Mouse (Mus musculus) intestine, embryonic 16.5 days (tissue): ENCODE results near the gene Cers1. TPM values are rescaled to one million over a fixed set of nuclear protein-coding genes. Genes with fewer than 3 reads are reported as not detected.

Experiments used
- ATAC-seq: fragments of 200-750 bp; cut with Nextera tagmentation; 2 replicates; pipeline ENCODE4 v1.8.0; 2017; ENCODE audit warnings: moderate TSS enrichment, moderate library complexity
- H3K27ac ChIP-seq: fragments of 300-500 bp; sonication (generic); 2 replicates; pipeline ENCODE4 v1.5.1; 2014; ENCODE audit warnings: mild to moderate bottlenecking, low read length
- H3K27me3 ChIP-seq: fragments of 300-500 bp; sonication (generic); replicated peaks from 2 replicates; pipeline ENCODE4 v1.6.1; 2014; ENCODE audit warnings: low read length, control low read depth, mixed read lengths; ENCODE audit not compliant: control insufficient read depth, insufficient read depth
- H3K36me3 ChIP-seq: fragments of 300-500 bp; sonication (generic); 2 replicates; pipeline ENCODE4 v1.6.1; 2014; ENCODE audit warnings: low read length, control low read depth; ENCODE audit not compliant: control insufficient read depth, insufficient read depth
- H3K4me1 ChIP-seq: fragments of 300-500 bp; sonication (generic); 2 replicates; pipeline ENCODE4 v1.6.1; 2014; ENCODE audit warnings: low read length, control low read depth, mixed read lengths; ENCODE audit not compliant: control insufficient read depth, insufficient read depth
- H3K4me2 ChIP-seq: fragments of 300-500 bp; sonication (generic); 2 replicates; pipeline ENCODE4 v1.6.1; 2014; ENCODE audit warnings: low read depth, low read length, control low read depth
- H3K4me3 ChIP-seq: fragments of 300-500 bp; sonication (generic); 2 replicates; pipeline ENCODE4 v1.5.1; 2014; ENCODE audit warnings: mild to moderate bottlenecking, low read length
- H3K9ac ChIP-seq: fragments of 300-500 bp; sonication (generic); 2 replicates; pipeline ENCODE4 v1.6.1; 2014; ENCODE audit warnings: low read depth, low read length
- H3K9me3 ChIP-seq: fragments of 300-500 bp; sonication (generic); 2 replicates; pipeline ENCODE4 v1.6.1; 2016; ENCODE audit warnings: low read length, control low read depth; ENCODE audit not compliant: control insufficient read depth
- WGBS: fragments of 180-500 bp; shearing (Covaris S2); extraction: QIAGEN DNeasy Blood & Tissue Kit; methylation state at CpG from one replicate; pipeline ENCODE4 v1.1.7; 2014; 5-methylcytosine and 5-hydroxymethylcytosine counted together
- polyA plus RNA-seq: library from polyadenylated mRNA; unstranded; fragments of >200 nt; fragmentation: Nextera tagmentation; extraction: Ambion mirVana; gene quantifications from 2 replicates; pipeline ENCODE4 v1.2.1, GENCODE M21; 2015

Gene Cers1
- polyA plus RNA-seq, 1 experiment from 2014 or later: 2.1 TPM

DNA sequence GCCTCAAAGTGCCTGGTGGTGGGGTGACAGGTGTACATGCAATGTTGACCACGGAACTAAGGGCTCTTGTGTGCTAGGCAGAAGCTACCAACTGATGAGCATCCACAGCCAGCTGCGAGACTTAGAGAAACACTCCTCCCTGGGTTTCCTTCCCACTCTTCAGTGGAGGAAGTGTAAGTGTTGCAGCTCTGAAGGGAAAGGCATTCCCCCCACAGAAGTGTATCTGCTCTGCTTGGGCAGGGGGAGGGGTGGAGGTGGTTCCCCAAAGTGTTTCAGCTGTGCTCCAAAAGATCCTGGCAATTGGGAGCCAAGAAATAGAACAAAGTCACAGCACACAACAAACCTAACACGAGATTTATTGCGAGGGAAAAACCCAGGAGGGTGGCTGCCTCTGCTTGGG, 38.4 kb downstream of the Cers1 start:
- H3K9me3 ChIP-seq: no peaks in the 10 kb centered on the region
- 54% methylated on average over 4 of the region's 4 CpGs for WGBS
- ATAC-seq: no peak
- H3K4me3 ChIP-seq: peak overlapping the region; percentile 99
- H3K27me3 ChIP-seq: no peaks in the 10 kb centered on the region
- peak overlapping the region; percentile 74 for H3K27ac ChIP-seq
- H3K36me3 ChIP-seq: 0 out of 2 replicates have a peak, but pooled peaks cover under 1% of the 10 kb centered on the region
- H3K4me2 ChIP-seq: peak overlapping the region; percentile 75
- peaks cover 35% of the 10 kb centered on the region for H3K4me1 ChIP-seq
- H3K9ac ChIP-seq: peak overlapping the region; percentile 74

DNA sequence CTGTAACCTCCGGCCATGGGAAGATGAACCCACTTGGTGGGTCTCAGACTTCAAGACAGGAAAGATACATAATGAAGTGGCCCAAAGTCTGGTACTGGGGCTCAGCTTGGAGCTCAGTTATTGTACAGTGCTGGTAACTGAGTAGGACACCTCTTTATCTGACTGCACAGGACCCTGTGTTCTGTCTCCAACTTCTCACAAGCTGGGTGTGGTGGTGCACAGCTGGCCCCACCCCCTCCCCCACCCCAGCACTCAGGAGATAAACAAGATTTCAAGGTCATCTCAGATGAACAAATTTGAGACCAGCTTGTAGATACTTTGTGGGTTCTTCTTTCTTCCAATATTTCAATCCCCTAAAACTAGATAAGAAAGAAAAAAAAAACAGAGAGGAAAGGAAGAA, 40.5 kb downstream of the Cers1 start:
- Histone ChIP-seq H3K4me2 (no peak overlapping the region), H3K9me3 (no peaks in the 10 kb centered on the region), H3K27me3 (no peaks in the 10 kb centered on the region), H3K9ac (no peak overlapping the region), H3K4me3 (no peak overlapping the region), H3K27ac (no peak overlapping the region), H3K4me1 (peaks cover 19% of the 10 kb centered on the region), H3K36me3 (no peaks in the 10 kb centered on the region)
- 78% methylated on average over 1 of the region's 1 CpGs for WGBS
- ATAC-seq: no peak

DNA sequence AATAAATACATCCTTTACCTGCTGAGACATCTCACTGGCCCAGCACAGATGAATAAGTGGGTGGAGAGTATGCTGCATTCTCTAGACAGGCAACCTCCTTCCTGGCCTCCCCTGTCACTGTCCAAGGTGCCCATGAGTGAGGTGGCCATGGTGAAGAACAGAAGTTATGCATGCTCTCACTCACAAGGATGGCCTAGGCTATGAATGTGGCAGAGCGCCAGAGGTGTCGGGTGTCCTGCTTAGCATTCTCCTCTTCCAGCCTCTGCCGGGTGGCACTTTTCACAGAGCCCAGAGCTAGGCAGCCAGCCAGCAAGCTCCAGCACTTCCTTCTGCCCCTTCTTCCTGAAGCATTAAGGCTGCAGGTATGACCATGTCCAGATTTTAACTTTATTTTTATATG, 43.8 kb downstream of the Cers1 start:
- Histone ChIP-seq H3K27ac (no peak overlapping the region), H3K4me3 (no peak overlapping the region), H3K9ac (no peak overlapping the region), H3K27me3 (no peaks in the 10 kb centered on the region), H3K36me3 (no peaks in the 10 kb centered on the region), H3K4me2 (no peak overlapping the region), H3K9me3 (no peaks in the 10 kb centered on the region), H3K4me1 (peaks cover 3% of the 10 kb centered on the region)
- ATAC-seq: no peak
- 21% methylated on average over 3 of the region's 3 CpGs for WGBS

DNA sequence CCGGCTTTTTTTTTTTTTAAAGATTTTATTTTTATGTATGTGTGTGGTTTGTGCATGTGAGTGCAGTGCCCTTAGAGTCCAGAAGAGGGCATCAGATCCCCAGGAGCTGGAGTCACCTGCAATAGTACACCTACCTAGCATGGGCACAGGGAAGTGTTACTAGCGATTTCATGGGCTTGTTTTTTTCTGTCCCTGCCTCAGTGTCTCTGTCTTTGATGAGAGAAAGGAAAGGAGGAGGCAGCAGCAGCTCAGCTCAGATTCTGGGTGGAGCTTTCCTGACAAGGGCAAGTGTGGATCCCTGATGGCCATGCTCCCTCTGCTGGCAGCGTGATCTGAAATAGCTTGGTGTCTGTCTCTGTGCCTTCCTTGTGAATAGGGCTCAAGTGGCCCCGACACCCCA, 45.2 kb downstream of the Cers1 start:
- no peaks in the 10 kb centered on the region for H3K27me3 ChIP-seq
- H3K9ac ChIP-seq: no peak overlapping the region
- no peak overlapping the region for H3K4me3 ChIP-seq
- 62% methylated on average over 4 of the region's 4 CpGs for WGBS
- no peaks in the 10 kb centered on the region for H3K9me3 ChIP-seq
- no peak overlapping the region for H3K27ac ChIP-seq
- peaks cover 4% of the 10 kb centered on the region; the same call in 1 of the 2 replicates for H3K4me1 ChIP-seq
- H3K36me3 ChIP-seq: no peaks in the 10 kb centered on the region
- no peak overlapping the region for H3K4me2 ChIP-seq
- ATAC-seq: no peak

DNA sequence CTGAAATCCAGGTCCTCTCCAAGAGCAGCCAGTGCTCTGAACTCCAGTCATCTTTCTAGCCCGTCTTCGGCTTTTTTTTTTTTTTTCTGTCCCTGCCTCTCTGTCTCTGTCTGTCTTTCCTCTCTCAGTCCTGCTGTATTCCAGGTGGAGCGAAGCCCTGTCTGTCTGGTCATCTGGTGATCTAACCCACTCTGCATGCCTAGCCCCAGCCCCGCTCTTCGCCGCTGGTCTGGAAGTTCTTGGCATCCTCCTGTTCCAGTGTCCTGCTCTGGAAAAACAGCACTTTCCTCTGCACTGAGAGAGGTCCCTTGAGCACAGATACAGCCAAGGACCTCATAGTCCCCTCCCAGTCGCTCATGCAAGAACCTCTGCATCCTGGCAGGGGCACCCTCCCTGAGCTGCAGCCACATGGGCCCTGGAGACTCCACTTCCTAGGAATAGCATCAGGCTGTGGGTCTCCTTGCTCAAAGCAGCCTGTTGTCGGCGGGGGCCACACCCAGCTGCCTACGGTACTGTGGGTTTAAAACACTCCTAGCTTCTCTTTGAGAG, 46.0 kb downstream of the Cers1 start:
- Histone ChIP-seq H3K4me2 (no peak overlapping the region), H3K27ac (no peak overlapping the region), H3K4me1 (peaks cover 4% of the 10 kb centered on the region; the same call in 1 of the 2 replicates), H3K4me3 (no peak overlapping the region), H3K9ac (no peak overlapping the region), H3K9me3 (no peaks in the 10 kb centered on the region), H3K36me3 (no peaks in the 10 kb centered on the region), H3K27me3 (no peaks in the 10 kb centered on the region)
- WGBS: 68% methylated on average over 10 of the region's 10 CpGs
- ATAC-seq: no peak

DNA sequence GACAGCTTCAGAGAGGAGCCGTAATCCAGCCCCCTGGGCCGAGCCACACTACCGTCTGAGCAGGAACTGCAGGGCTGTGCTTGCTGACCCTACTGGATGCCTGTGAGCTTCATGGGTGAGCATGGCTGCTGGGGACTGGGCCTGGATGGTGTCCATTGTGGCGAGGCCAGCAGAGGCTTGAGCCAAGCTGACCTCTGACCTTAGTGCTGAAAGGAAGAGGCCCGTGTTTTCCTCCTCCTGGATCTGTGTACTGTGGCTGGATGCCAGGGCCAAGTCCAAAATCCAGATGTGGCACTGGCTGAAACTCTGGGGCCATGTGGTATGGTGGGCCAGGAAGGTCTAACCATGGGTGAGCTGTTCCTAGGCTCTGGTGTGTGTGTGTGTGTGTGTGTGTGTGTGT, 48.5 kb downstream of the Cers1 start:
- Histone ChIP-seq H3K9ac (no peak overlapping the region), H3K4me3 (no peak overlapping the region), H3K4me1 (peaks cover 4% of the 10 kb centered on the region; the same call in 1 of the 2 replicates), H3K27ac (no peak overlapping the region), H3K27me3 (no peaks in the 10 kb centered on the region), H3K9me3 (no peaks in the 10 kb centered on the region), H3K36me3 (no peaks in the 10 kb centered on the region), H3K4me2 (no peak overlapping the region)
- ATAC-seq: peak; percentile 41; the same call in 1 of the 2 replicates
- WGBS: 32% methylated on average over 5 of the region's 5 CpGs

DNA sequence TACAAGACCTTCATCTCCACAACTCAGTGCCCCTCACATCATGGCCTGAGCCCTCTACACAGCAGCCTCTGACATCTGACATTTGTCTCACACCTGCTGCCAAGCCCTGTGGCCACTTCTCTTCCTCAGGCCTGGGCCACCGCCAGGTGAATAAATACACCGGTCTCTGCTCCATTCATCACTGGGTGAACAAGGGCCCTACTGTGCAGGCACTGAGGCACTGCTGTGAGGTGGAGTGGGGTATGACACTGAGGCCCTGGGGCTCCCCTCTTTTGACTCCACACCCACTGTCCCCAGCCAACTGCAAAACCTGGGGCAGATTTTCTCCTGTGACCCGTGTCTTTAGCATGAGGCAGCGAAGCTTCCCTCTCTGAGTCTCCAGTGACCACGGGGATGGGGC, 51.0 kb downstream of the Cers1 start:
- Histone ChIP-seq H3K27me3 (peaks cover 3% of the 10 kb centered on the region), H3K9ac (no peak overlapping the region), H3K4me1 (peaks cover 4% of the 10 kb centered on the region; the same call in 1 of the 2 replicates), H3K4me3 (no peak overlapping the region), H3K4me2 (no peak overlapping the region), H3K9me3 (no peaks in the 10 kb centered on the region), H3K36me3 (no peaks in the 10 kb centered on the region), H3K27ac (no peak overlapping the region)
- peak; percentile 43; the same call in 1 of the 2 replicates for ATAC-seq
- 66% methylated on average over 5 of the region's 5 CpGs for WGBS

DNA sequence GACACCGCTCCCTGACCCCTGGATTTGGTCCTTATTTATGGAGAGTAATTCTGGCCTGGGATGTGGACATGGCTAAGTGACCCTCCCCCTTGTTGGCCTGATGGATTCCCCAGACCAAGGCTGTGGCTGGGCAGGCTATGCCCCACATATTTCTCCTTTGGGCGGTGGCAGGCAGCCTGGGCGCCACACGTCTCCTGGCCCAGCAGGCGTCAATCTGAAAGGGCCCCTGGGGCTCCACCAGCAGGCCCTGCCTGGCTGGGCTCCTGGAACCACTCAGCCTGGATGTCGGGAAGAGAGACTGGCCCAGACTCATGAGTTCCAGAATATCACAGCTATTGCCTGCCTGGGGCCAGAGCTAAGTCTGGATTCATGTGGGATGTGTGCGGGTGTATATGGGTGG, 54.9 kb downstream of the Cers1 start:
- 82% methylated on average over 7 of the region's 7 CpGs for WGBS
- Histone ChIP-seq H3K9me3 (no peaks in the 10 kb centered on the region), H3K36me3 (no peaks in the 10 kb centered on the region), H3K9ac (no peak overlapping the region), H3K27me3 (peaks cover 41% of the 10 kb centered on the region), H3K4me1 (peaks cover 21% of the 10 kb centered on the region), H3K4me2 (no peak overlapping the region), H3K27ac (no peak overlapping the region), H3K4me3 (no peak overlapping the region)
- ATAC-seq: no peak

DNA sequence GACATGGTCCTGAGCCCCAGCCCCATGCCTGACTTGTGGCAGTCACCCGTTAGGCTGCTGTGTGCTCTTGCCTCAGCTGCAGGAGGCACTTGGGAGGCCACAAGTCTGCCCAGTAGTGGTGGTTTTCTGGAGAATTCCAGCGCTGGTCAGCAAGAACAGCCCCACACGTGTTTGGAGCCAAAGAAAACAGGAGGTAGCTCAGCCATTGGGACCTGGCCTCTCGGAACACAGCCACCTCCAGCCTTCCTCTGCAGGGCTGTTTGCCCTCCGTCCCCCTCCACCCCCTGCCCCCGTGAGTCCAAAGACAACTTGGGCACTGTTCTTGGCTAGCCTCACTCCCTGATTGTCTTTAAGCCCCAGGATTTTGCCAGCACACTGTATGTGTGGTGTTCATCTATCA, 56.4 kb downstream of the Cers1 start:
- Histone ChIP-seq H3K27ac (no peak overlapping the region), H3K4me1 (peaks cover 30% of the 10 kb centered on the region), H3K36me3 (no peaks in the 10 kb centered on the region), H3K4me2 (no peak overlapping the region), H3K27me3 (peaks cover 56% of the 10 kb centered on the region), H3K9me3 (no peaks in the 10 kb centered on the region), H3K4me3 (no peak overlapping the region), H3K9ac (no peak overlapping the region)
- WGBS: 38% methylated on average over 6 of the region's 6 CpGs
- no peak for ATAC-seq
